Mouse (Mus musculus) embryonic fibroblast, embryonic 13.5 days (primary cell): ENCODE data around the gene Igbp1.

ENCODE experiments used
- CTCF ChIP-seq: IDR thresholded peaks from 2 replicates; pipeline ENCODE4 v1.5.1; 2011; ENCODE audit warnings: mild to moderate bottlenecking, control low read depth, low read length, moderate library complexity, borderline replicate concordance; ENCODE audit not compliant: insufficient read depth
- POLR2A ChIP-seq: IDR thresholded peaks from 2 replicates; pipeline ENCODE4 v1.6.1; 2011; ENCODE audit warnings: low read depth, mild to moderate bottlenecking, control low read depth, low read length, moderate library complexity

- TF ChIP-seq CTCF (no peak), POLR2A (no peak)
Measured at GRCm38 (mm10) chrX:100509921-100510320, 15.8 kb downstream of the Igbp1 start.
